Mouse (Mus musculus): ENCODE measurements around the gene Elovl6.

DNA sequence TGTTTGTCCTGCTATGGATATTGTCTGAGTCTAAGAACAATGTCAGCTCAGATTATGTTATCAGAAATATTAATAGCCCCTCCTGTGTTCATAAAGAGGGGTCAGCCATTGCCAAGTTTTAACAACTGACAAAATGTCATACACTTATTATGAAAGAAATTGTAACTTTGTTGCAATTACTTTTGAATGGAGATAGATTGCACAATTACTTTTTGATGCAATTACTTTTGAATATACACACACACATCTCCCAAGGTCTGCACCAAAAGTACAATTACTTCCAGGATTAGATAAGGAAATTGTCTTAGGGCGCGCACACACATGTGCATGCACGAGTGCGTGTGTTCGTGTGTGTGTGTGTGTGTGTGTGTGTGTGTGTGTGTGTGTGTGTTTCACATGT is 90.5 kb downstream of the Elovl6 start:
- TF ChIP-seq GABPA (IDR thresholded peaks at IDR 0.05; ENCODE audit: low read depth, low read length), result no peak
- no peak for TF ChIP-seq CTCF (IDR thresholded peaks at IDR 0.05 in 2 of 3, conservative IDR thresholded peaks at IDR 0.05 in 1 of 3; ENCODE audit: control insufficient read depth in 1 of 3, insufficient read depth in 1 of 3, low read depth in 2 of 3, low read length in 3 of 3, poor library complexity in 1 of 3, severe bottlenecking in 1 of 3)
- no peak for TF ChIP-seq RAD21 (IDR thresholded peaks at IDR 0.05; ENCODE audit: low read depth, low read length)
- TF ChIP-seq POLR2AphosphoS5 (IDR thresholded peaks at IDR 0.05; ENCODE audit: borderline replicate concordance, low read depth, low read length), result no peak
- no peak for TF ChIP-seq E2F4 (IDR thresholded peaks at IDR 0.05; ENCODE audit: borderline replicate concordance, low read depth, low read length)
- no peak for TF ChIP-seq EP300 (IDR thresholded peaks at IDR 0.05; ENCODE audit: low read depth in 1 of 2, low read length in 2 of 2)

Measured in MEL (cell line).